Mouse (Mus musculus): ENCODE results near the gene Pafah1b3. TPM values are rescaled to one million over a fixed set of nuclear protein-coding genes. Genes with fewer than 3 reads are reported as not detected.

Pafah1b3 gene
- total and polyA plus RNA-seq, 3 experiments, result 41.3 to 79.2 (median 76.9) TPM

GRCm38 (mm10) chr7:25290463-25290862 lies 7.3 kb downstream of the Pafah1b3 start:
- no peak for TF ChIP-seq POLR2AphosphoS5 (IDR thresholded peaks at IDR 0.05; ENCODE audit: insufficient replicate concordance, low read depth, low read length)
- no peak for TF ChIP-seq GATA1 (IDR thresholded peaks at IDR 0.05; ENCODE audit: borderline replicate concordance, low read length)
- no peak for TF ChIP-seq GATA2 (IDR thresholded peaks at IDR 0.05; ENCODE audit: borderline replicate concordance, low read depth, low read length)
- TF ChIP-seq TAL1 (conservative IDR thresholded peaks at IDR 0.05; ENCODE audit: low read depth, low read length), result no peak
- H3K27me3 ChIP-seq (ENCODE audit: insufficient read depth, low read length), result no peaks in the 10 kb centered on the region
- ATAC-seq (ENCODE audit: extremely low read depth, insufficient number of reproducible peaks, low FRiP score, poor library complexity, severe bottlenecking) (no peak), DNase-seq (ENCODE audit: low spot score) (no peak)
- no peak overlapping the region for H3K4me3 ChIP-seq (ENCODE audit: low read depth, low read length)
- peaks cover 67% of the 10 kb centered on the region for H3K4me1 ChIP-seq (ENCODE audit: insufficient read depth, low read depth, low read length)
- H3K9me3 ChIP-seq (replicated peaks), result peaks cover 10% of the 10 kb centered on the region
- H3K36me3 ChIP-seq (replicated peaks), result peaks cover 100% of the 10 kb centered on the region

DNA sequence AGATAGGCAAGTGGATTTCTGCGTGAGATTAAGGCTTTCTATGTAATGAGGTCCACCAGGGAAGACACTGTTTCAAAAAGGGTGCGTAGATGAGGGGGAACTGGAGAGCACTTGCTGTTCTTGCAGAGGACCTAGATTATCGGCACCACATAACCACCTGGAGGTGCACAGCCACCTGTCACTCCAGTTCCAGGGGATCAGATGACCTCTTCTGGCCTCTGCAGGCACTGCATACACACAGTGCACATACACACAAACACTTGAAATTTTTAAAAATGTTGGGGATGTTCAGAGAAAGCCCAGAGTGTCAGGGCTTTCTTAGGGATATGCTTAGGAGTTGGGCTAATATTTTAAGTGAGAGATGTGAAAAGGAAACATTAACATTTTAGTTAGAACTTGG lies 7.9 kb downstream of the Pafah1b3 start:
- DNase-seq (ENCODE audit: low spot score), result no peak
- H3K4me1 ChIP-seq (ENCODE audit: insufficient read depth, low read depth, low read length), result peaks cover 67% of the 10 kb centered on the region
- H3K9me3 ChIP-seq (replicated peaks), result peaks cover 10% of the 10 kb centered on the region
- ATAC-seq (ENCODE audit: extremely low read depth, insufficient number of reproducible peaks, low FRiP score, poor library complexity, severe bottlenecking), result no peak; the same call in 1 of the 2 replicates
- H3K36me3 ChIP-seq (replicated peaks), result peaks cover 100% of the 10 kb centered on the region
- TF ChIP-seq CTCF (IDR thresholded peaks at IDR 0.05; ENCODE audit: low read depth, low read length) (no peak), GATA2 (IDR thresholded peaks at IDR 0.05; ENCODE audit: borderline replicate concordance, low read depth, low read length) (no peak), GATA1 (IDR thresholded peaks at IDR 0.05; ENCODE audit: borderline replicate concordance, low read length) (no peak), POLR2AphosphoS5 (IDR thresholded peaks at IDR 0.05; ENCODE audit: insufficient replicate concordance, low read depth, low read length) (no peak), TAL1 (conservative IDR thresholded peaks at IDR 0.05; ENCODE audit: low read depth, low read length) (no peak)
- no peak overlapping the region for H3K4me3 ChIP-seq (ENCODE audit: low read depth, low read length)
- no peaks in the 10 kb centered on the region for H3K27me3 ChIP-seq (ENCODE audit: insufficient read depth, low read length)

GRCm38 (mm10) chr7:25288721-25289120 lies 9.1 kb downstream of the Pafah1b3 start:
- H3K4me1 ChIP-seq (ENCODE audit: insufficient read depth, low read depth, low read length), result peaks cover 73% of the 10 kb centered on the region
- TF ChIP-seq GATA1 (IDR thresholded peaks at IDR 0.05; ENCODE audit: borderline replicate concordance, low read length), result no peak
- TF ChIP-seq POLR2AphosphoS5 (IDR thresholded peaks at IDR 0.05; ENCODE audit: insufficient replicate concordance, low read depth, low read length), result no peak
- no peak for TF ChIP-seq CTCF (IDR thresholded peaks at IDR 0.05; ENCODE audit: low read depth, low read length)
- TF ChIP-seq TAL1 (conservative IDR thresholded peaks at IDR 0.05; ENCODE audit: low read depth, low read length), result no peak
- no peak for TF ChIP-seq GATA2 (IDR thresholded peaks at IDR 0.05; ENCODE audit: borderline replicate concordance, low read depth, low read length)
- H3K27me3 ChIP-seq (ENCODE audit: insufficient read depth, low read length), result no peaks in the 10 kb centered on the region
- H3K36me3 ChIP-seq (replicated peaks), result peaks cover 100% of the 10 kb centered on the region
- DNase-seq (ENCODE audit: low spot score), result no peak
- peak overlapping the region; percentile 21; the same call in 1 of the 2 replicates for H3K4me3 ChIP-seq (ENCODE audit: low read depth, low read length)
- H3K9me3 ChIP-seq (replicated peaks), result peaks cover 10% of the 10 kb centered on the region
- no peak for ATAC-seq (ENCODE audit: extremely low read depth, insufficient number of reproducible peaks, low FRiP score, poor library complexity, severe bottlenecking)

DNA sequence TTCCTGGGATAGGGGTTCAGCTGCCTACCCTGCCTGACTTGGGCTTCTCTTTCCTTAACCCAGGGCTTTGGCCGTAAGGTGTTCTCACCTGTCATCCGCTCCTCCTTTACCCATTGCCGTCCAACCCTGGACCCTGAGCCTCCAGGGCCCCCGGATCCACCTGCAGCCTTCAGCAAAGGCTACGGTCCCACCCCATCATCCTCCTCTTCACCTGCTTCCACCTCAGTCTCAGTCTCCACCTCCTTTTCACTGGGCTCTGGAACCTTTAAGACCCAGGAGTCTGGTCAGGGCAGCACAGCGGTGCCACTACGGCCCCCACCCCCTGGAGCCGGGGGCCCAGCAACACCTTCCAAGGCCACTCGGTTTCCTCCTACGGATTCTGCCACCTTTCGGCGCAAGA lies 9.8 kb downstream of the Pafah1b3 start:
- H3K36me3 ChIP-seq (replicated peaks), result peaks cover 94% of the 10 kb centered on the region
- H3K4me1 ChIP-seq (ENCODE audit: insufficient read depth, low read depth, low read length), result peaks cover 81% of the 10 kb centered on the region
- no peak overlapping the region for H3K4me3 ChIP-seq (ENCODE audit: low read depth, low read length)
- DNase-seq (ENCODE audit: low spot score) (no peak), ATAC-seq (ENCODE audit: extremely low read depth, insufficient number of reproducible peaks, low FRiP score, poor library complexity, severe bottlenecking) (no peak)
- H3K27me3 ChIP-seq (ENCODE audit: insufficient read depth, low read length), result no peaks in the 10 kb centered on the region
- TF ChIP-seq GATA1 (IDR thresholded peaks at IDR 0.05; ENCODE audit: borderline replicate concordance, low read length), result no peak
- no peak for TF ChIP-seq POLR2AphosphoS5 (IDR thresholded peaks at IDR 0.05; ENCODE audit: insufficient replicate concordance, low read depth, low read length)
- TF ChIP-seq GATA2 (IDR thresholded peaks at IDR 0.05; ENCODE audit: borderline replicate concordance, low read depth, low read length), result no peak
- H3K9me3 ChIP-seq (replicated peaks), result peaks cover 10% of the 10 kb centered on the region

DNA sequence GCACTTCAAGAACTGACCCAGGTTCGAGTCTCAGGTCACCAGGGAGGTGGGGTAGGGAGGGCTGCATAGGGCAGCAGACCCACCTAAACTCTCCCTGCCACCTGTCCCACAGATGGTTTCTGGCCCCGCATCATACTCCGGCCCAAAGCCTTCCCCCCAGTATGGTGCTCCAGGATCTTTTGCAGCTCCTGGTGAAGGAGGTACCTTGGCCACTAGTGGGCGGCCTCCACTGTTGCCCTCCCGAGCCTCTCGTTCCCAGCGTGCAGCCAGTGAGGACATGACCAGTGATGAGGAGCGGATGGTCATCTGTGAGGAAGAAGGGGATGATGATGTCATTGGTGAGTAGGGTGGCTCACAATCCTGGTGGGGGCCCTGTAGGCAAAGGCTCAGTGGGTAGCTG lies 10.8 kb downstream of the Pafah1b3 start:
- TF ChIP-seq GATA1 (IDR thresholded peaks at IDR 0.05; ENCODE audit: borderline replicate concordance, low read length) (no peak), GATA2 (IDR thresholded peaks at IDR 0.05; ENCODE audit: borderline replicate concordance, low read depth, low read length) (no peak), TAL1 (conservative IDR thresholded peaks at IDR 0.05; ENCODE audit: low read depth, low read length) (no peak), CTCF (IDR thresholded peaks at IDR 0.05; ENCODE audit: low read depth, low read length) (no peak), POLR2AphosphoS5 (IDR thresholded peaks at IDR 0.05; ENCODE audit: insufficient replicate concordance, low read depth, low read length) (no peak)
- ATAC-seq (ENCODE audit: extremely low read depth, insufficient number of reproducible peaks, low FRiP score, poor library complexity, severe bottlenecking) (no peak), DNase-seq (ENCODE audit: low spot score) (no peak)
- H3K9me3 ChIP-seq (replicated peaks), result peaks cover 10% of the 10 kb centered on the region
- peaks cover 75% of the 10 kb centered on the region for H3K4me1 ChIP-seq (ENCODE audit: insufficient read depth, low read depth, low read length)
- H3K27me3 ChIP-seq (ENCODE audit: insufficient read depth, low read length), result no peaks in the 10 kb centered on the region
- H3K4me3 ChIP-seq (ENCODE audit: low read depth, low read length), result no peak overlapping the region
- H3K36me3 ChIP-seq (replicated peaks), result peaks cover 83% of the 10 kb centered on the region

DNA sequence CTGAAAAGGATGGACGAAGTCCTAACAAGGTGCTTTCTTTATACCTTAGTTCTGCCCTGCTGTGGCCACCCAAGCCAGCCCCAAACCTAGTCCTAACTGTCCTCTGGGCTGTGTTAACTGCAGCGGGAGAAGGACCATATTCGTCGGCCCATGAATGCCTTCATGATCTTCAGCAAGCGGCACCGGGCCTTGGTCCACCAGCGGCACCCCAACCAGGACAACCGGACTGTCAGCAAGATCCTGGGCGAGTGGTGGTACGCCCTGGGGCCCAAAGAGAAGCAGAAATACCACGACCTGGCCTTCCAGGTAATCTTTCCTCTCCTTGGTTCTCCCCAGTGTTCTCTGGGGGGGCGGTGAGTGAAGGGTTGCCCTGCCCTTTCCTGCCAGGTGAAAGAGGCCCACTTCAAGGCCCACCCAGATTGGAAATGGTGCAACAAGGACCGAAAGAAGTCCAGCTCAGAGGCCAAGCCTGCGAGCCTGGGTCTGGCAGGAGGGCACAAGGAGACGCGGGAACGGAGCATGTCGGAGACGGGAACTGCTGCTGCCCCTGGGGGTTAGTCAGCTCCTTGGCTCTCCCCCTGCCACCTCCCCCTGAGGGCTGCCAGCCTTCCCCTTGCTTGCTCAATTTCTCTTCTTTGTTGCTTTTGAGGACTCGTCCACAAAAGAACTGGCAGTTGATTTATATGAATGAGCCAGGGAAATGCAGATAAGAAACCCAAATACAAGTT lies 12.1 kb downstream of the Pafah1b3 start:
- no peak for DNase-seq (ENCODE audit: low spot score)
- Histone ChIP-seq H3K36me3 (replicated peaks) (peaks cover 70% of the 10 kb centered on the region), H3K9me3 (replicated peaks) (peaks cover 10% of the 10 kb centered on the region), H3K27me3 (ENCODE audit: insufficient read depth, low read length) (no peaks in the 10 kb centered on the region), H3K4me3 (ENCODE audit: low read depth, low read length) (no peak overlapping the region), H3K4me1 (ENCODE audit: insufficient read depth, low read depth, low read length) (peaks cover 75% of the 10 kb centered on the region)
- no peak for ATAC-seq (ENCODE audit: extremely low read depth, insufficient number of reproducible peaks, low FRiP score, poor library complexity, severe bottlenecking)
- no peak for TF ChIP-seq GATA1 (IDR thresholded peaks at IDR 0.05; ENCODE audit: borderline replicate concordance, low read length)
- TF ChIP-seq GATA2 (IDR thresholded peaks at IDR 0.05; ENCODE audit: borderline replicate concordance, low read depth, low read length), result no peak
- TF ChIP-seq TAL1 (conservative IDR thresholded peaks at IDR 0.05; ENCODE audit: low read depth, low read length), result no peak
- TF ChIP-seq CTCF (IDR thresholded peaks at IDR 0.05; ENCODE audit: low read depth, low read length), result no peak
- no peak for TF ChIP-seq POLR2AphosphoS5 (IDR thresholded peaks at IDR 0.05; ENCODE audit: insufficient replicate concordance, low read depth, low read length)

Measured in G1E (cell line).